15 mouse cellular contexts compared by ENCODE assay signal in genomic region chr5:39138375-39138774, GRCm38 (mm10).
"Had no signal": no experiment of that assay in that cellular context is flagged by ENCODE, and none has a peak within 500 bp of the region (broad histone marks: within the 10 kb centered on the region; RNA-seq: fewer than 3 reads in every experiment).

No protein-coding gene starts in this region.

- H3K9me3 ChIP-seq: neural tube, embryonic 12.5 days; stomach, embryonic 15.5 days had no signal

- H3K9ac ChIP-seq: neural tube, embryonic 12.5 days; stomach, embryonic 15.5 days had no signal

- H3K4me1 ChIP-seq: neural tube, embryonic 12.5 days; stomach, embryonic 15.5 days had no signal

- DNase-seq: retina, postnatal 1 day; right cerebral cortex, adult 18-20 months; right cerebral cortex, postnatal 14 days; right cerebral cortex, postnatal 25 days; right cerebral cortex, postnatal 4 days; spleen, adult 18-20 months; thymus, adult 18-20 months; thymus, adult 2 months; thymus, postnatal 14 days; thymus, postnatal 25 days; thymus, postnatal 36 days; thymus, postnatal 4 days had no signal

- H3K27me3 ChIP-seq: neural tube, embryonic 12.5 days; stomach, embryonic 15.5 days had no signal

- H3K27ac ChIP-seq: neural tube, embryonic 12.5 days; stomach, embryonic 15.5 days; stomach, postnatal 0 days had no signal

- H3K4me2 ChIP-seq: neural tube, embryonic 12.5 days; stomach, embryonic 15.5 days had no signal

- H3K36me3 ChIP-seq: neural tube, embryonic 12.5 days; stomach, embryonic 15.5 days had no signal

- H3K4me3 ChIP-seq: neural tube, embryonic 12.5 days; stomach, embryonic 15.5 days had no signal
